Mouse (Mus musculus) adrenal gland, postnatal 36 days (tissue): Measurements from ENCODE around the gene Xaf1. TPM values are rescaled to one million over a fixed set of nuclear protein-coding genes. Genes with fewer than 3 reads are reported as not detected.

Experiments used
- DNase-seq, 2 experiments: peaks; one replicate each; pipeline ENCODE4 v3.0.0; 2021; ENCODE audit warnings: mixed read lengths in 1 of 2
- total RNA-seq, 2 experiments: library from RNA; stranded (reverse); gene quantifications; 2 replicates each; pipeline ENCODE4 v1.2.3; 2021

The Xaf1 gene
- total RNA-seq, 2 experiments from 2014 or later: 30.0 to 33.3 TPM

GRCm38 (mm10) chr11:72362347-72362741 is 60.9 kb downstream of the Xaf1 start, which contains the start of gene Tekt1:
Gene Tekt1 (minus strand): TSS chr11:72362442.
- no peak for DNase-seq

Other genes with a start within 250 kb of the Xaf1 start
- gene Pitpnm3, start 165.9 kb upstream of the Xaf1 start, total RNA-seq: 1 to 10 TPM; 1.8 to 3.0 TPM
- under 1 TPM; 0.46 to 0.60 TPM for gene Gm43951, start 94.8 kb upstream of the Xaf1 start, total RNA-seq
- gene 4933427D14Rik, start 94.2 kb upstream of the Xaf1 start, total RNA-seq: 1 to 10 TPM; 4.9 to 5.8 TPM
- gene Txndc17, start 94.1 kb upstream of the Xaf1 start, total RNA-seq: 10 to 100 TPM; 71.8 to 74.2 TPM
- 10 to 100 TPM; 13.0 to 13.5 TPM for gene Med31, start 86.0 kb upstream of the Xaf1 start, total RNA-seq
- under 1 TPM; 0.07 to 0.17 TPM for gene Slc13a5, start 34.4 kb upstream of the Xaf1 start, total RNA-seq
- not detected for gene Fbxo39, start 12.8 kb downstream of the Xaf1 start, total RNA-seq
- under 1 TPM; 0.26 to 0.40 TPM for gene Tekt1, start 60.8 kb downstream of the Xaf1 start, total RNA-seq
- 1 to 10 TPM; 1.7 to 2.4 TPM for gene Smtnl2, start 110.1 kb downstream of the Xaf1 start, total RNA-seq
- gene Ggt6, start 133.9 kb downstream of the Xaf1 start, total RNA-seq: 1 to 10 TPM in 1 of 2 experiments, under 1 TPM in 1; 0.79 to 5.3 TPM
- gene Mybbp1a, start 139.7 kb downstream of the Xaf1 start, total RNA-seq: 100 to 1,000 TPM in 1 of 2 experiments, 10 to 100 TPM in 1; 86.3 to 101 TPM
- gene Spns2, start 188.3 kb downstream of the Xaf1 start, total RNA-seq: 1 to 10 TPM; 2.2 to 3.4 TPM
- under 1 TPM; 0.13 to 0.23 TPM for gene Spns3, start 248.9 kb downstream of the Xaf1 start, total RNA-seq